Mouse (Mus musculus): ENCODE measurements around the gene 1810010H24Rik. TPM values are rescaled to one million over a fixed set of nuclear protein-coding genes. Genes with fewer than 3 reads are reported as not detected.
"Not testable (repeated sequence)": the region's sequence is repeated elsewhere in the genome, so short reads cannot be mapped to it uniquely, and the experiment has no call there.

1810010H24Rik gene
- polyA plus RNA-seq, 1 experiment from 2014 or later = 2.5 TPM

DNA sequence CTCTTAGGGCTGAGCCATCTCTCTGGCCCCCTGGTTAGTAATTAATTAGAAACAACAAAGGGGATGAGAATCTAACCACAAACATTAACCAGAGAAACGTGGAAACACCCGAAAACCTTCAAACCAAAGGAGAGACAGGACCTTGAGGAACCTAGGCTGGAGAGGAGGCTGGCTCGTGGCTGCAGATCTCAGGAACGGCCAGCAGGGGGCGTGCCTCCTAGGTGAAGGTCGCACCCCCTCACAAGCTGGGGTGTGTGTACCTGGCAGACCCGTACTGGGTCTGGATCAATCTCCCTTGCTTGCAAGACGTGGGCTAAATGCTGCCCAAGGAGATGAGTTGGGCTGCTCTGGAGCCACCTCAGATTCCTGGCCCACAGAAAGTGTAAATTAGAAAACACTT lies 6.9 kb upstream of the 1810010H24Rik start:
- H3K9me3 ChIP-seq (ENCODE audit: control insufficient read depth, low read depth, low read length) = no peaks in the 10 kb centered on the region
- no peaks in the 10 kb centered on the region for H3K36me3 ChIP-seq (ENCODE audit: control insufficient read depth, insufficient read depth, low read length)
- H3K27me3 ChIP-seq (ENCODE audit: control insufficient read depth, insufficient read depth, low read length) = no peaks in the 10 kb centered on the region
- no peaks in the 10 kb centered on the region for H3K4me1 ChIP-seq (ENCODE audit: control insufficient read depth, insufficient read depth, low read length)
- no peak overlapping the region for H3K4me3 ChIP-seq (ENCODE audit: low read depth, low read length)
- no peak overlapping the region for H3K27ac ChIP-seq (ENCODE audit: low read length)
- H3K9ac ChIP-seq (replicated peaks; ENCODE audit: low read depth, low read length) = no peak overlapping the region
- 33% methylated on average over 8 of the region's 8 CpGs for WGBS
- H3K4me2 ChIP-seq (replicated peaks; ENCODE audit: low read depth, low read length) = no peak overlapping the region
- ATAC-seq (ENCODE audit: insufficient number of reproducible peaks, insufficient read depth, low FRiP score, low read depth) = no peak

DNA sequence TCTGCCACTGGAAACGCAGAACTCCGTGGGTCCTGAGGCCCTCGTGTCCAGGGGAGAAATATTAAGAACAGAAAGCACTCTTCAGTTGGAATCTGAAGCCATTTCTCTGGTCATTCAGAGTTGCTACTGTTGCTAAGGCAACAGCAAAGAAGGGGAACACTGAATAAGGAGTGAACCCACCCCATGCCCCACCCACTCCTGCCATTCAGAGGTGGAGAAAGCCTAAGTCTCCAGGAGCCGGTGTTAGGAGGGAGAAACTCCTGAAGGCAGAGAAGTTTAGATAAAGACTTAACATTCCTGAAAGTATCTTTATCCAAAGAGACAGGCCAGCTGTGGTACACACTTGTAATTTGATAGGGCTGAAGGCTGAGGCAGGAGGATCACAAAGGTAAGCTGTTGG lies 6.2 kb upstream of the 1810010H24Rik start:
- Histone ChIP-seq H3K4me2 (replicated peaks; ENCODE audit: low read depth, low read length) (no peak overlapping the region), H3K9ac (replicated peaks; ENCODE audit: low read depth, low read length) (no peak overlapping the region), H3K9me3 (ENCODE audit: control insufficient read depth, low read depth, low read length) (no peaks in the 10 kb centered on the region), H3K4me3 (ENCODE audit: low read depth, low read length) (no peak overlapping the region), H3K27ac (ENCODE audit: low read length) (no peak overlapping the region), H3K36me3 (ENCODE audit: control insufficient read depth, insufficient read depth, low read length) (no peaks in the 10 kb centered on the region), H3K27me3 (ENCODE audit: control insufficient read depth, insufficient read depth, low read length) (no peaks in the 10 kb centered on the region), H3K4me1 (ENCODE audit: control insufficient read depth, insufficient read depth, low read length) (no peaks in the 10 kb centered on the region)
- no peak for ATAC-seq (ENCODE audit: insufficient number of reproducible peaks, insufficient read depth, low FRiP score, low read depth)
- 62% methylated on average over 4 of the region's 4 CpGs for WGBS

DNA sequence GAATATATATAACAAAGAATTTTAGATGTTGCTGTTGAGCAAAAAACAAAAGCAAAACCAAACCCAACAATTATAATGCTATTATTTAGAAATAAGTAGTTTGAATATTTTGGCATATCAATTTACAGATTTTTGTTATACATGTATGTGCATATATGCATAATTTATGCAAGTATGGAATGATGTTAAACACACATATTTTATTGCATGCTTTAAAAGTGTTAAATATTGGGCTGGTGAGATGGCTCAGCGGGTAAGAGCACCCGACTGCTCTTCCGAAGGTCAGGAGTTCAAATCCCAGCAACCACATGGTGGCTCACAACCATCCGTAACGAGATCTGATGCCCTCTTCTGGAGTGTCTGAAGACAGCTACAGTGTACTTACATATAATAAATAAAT lies 5.8 kb upstream of the 1810010H24Rik start:
- not testable (repeated sequence) for H3K27ac ChIP-seq (ENCODE audit: low read length); H3K9ac ChIP-seq (replicated peaks; ENCODE audit: low read depth, low read length); H3K4me3 ChIP-seq (ENCODE audit: low read depth, low read length); ATAC-seq (ENCODE audit: insufficient number of reproducible peaks, insufficient read depth, low FRiP score, low read depth); H3K36me3 ChIP-seq (ENCODE audit: control insufficient read depth, insufficient read depth, low read length); H3K4me1 ChIP-seq (ENCODE audit: control insufficient read depth, insufficient read depth, low read length); H3K4me2 ChIP-seq (replicated peaks; ENCODE audit: low read depth, low read length); H3K9me3 ChIP-seq (ENCODE audit: control insufficient read depth, low read depth, low read length); H3K27me3 ChIP-seq (ENCODE audit: control insufficient read depth, insufficient read depth, low read length)
- 88% methylated on average over 3 of the region's 5 CpGs for WGBS

DNA sequence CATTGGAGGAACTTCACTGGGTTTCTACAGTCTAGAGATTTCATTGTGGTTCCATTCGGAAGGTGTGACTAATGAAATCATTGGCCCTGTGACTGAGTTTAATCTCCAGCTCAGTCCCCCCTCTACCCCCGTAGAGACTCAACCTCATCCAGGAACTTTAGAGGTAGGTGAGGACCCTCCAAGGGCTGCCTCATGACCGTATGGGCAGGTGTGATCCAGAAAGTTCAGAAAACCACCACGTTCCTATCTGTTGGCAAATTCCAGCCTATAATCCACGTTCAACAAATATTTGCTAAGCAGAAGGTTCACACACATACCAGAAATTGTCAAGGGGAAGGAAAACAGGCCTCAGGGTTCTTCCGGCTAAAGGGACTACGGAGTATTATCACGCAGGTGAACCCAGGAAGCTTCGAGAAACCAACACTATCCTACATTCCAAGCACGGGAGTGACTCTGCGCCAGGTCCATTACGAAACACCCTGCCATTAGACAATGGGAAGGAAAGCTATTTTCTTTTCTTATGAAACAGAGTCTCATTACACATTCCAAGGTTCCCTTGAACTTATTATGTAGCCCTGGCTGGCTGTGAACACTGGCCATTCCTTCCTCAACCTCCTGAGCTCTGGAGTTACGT lies 3.3 kb upstream of the 1810010H24Rik start:
- no peaks in the 10 kb centered on the region for H3K36me3 ChIP-seq (ENCODE audit: control insufficient read depth, insufficient read depth, low read length)
- 73% methylated on average over 13 of the region's 13 CpGs for WGBS
- no peak overlapping the region for H3K27ac ChIP-seq (ENCODE audit: low read length)
- ATAC-seq (ENCODE audit: insufficient number of reproducible peaks, insufficient read depth, low FRiP score, low read depth) = no peak
- no peak overlapping the region for H3K4me2 ChIP-seq (replicated peaks; ENCODE audit: low read depth, low read length)
- H3K9ac ChIP-seq (replicated peaks; ENCODE audit: low read depth, low read length) = no peak overlapping the region
- H3K27me3 ChIP-seq (ENCODE audit: control insufficient read depth, insufficient read depth, low read length) = no peaks in the 10 kb centered on the region
- no peaks in the 10 kb centered on the region for H3K9me3 ChIP-seq (ENCODE audit: control insufficient read depth, low read depth, low read length)
- no peak overlapping the region for H3K4me3 ChIP-seq (ENCODE audit: low read depth, low read length)
- peaks cover 11% of the 10 kb centered on the region; the same call in 1 of the 2 replicates for H3K4me1 ChIP-seq (ENCODE audit: control insufficient read depth, insufficient read depth, low read length)

DNA sequence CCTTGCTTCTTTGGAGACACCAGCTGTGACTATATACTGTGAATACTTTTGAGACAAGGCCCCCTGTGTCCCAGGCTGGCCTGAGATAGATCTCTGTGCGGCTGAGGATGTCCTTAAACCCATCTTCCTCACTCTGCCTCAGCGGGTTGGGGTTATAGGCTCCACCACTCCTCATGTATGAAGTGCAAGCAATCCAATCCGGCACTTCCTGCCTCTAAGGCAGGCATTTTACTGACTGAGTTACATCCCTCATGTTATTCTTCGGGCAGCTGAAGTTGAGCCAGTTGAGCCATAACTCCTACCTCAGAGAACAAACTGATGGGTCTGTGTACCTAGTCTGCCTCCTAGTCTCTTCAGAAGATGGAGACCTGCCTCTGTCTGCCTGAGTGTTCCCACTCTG lies 1.1 kb upstream of the 1810010H24Rik start:
- no peak overlapping the region for H3K27ac ChIP-seq (ENCODE audit: low read length)
- H3K36me3 ChIP-seq (ENCODE audit: control insufficient read depth, insufficient read depth, low read length) = no peaks in the 10 kb centered on the region
- no peak overlapping the region for H3K4me2 ChIP-seq (replicated peaks; ENCODE audit: low read depth, low read length)
- ATAC-seq (ENCODE audit: insufficient number of reproducible peaks, insufficient read depth, low FRiP score, low read depth) = no peak
- H3K9ac ChIP-seq (replicated peaks; ENCODE audit: low read depth, low read length) = no peak overlapping the region
- peaks cover 11% of the 10 kb centered on the region; the same call in 1 of the 2 replicates for H3K4me1 ChIP-seq (ENCODE audit: control insufficient read depth, insufficient read depth, low read length)
- no peaks in the 10 kb centered on the region for H3K27me3 ChIP-seq (ENCODE audit: control insufficient read depth, insufficient read depth, low read length)
- H3K9me3 ChIP-seq (ENCODE audit: control insufficient read depth, low read depth, low read length) = no peaks in the 10 kb centered on the region
- no peak overlapping the region for H3K4me3 ChIP-seq (ENCODE audit: low read depth, low read length)
- WGBS = 32% methylated on average over 4 of the region's 4 CpGs

DNA sequence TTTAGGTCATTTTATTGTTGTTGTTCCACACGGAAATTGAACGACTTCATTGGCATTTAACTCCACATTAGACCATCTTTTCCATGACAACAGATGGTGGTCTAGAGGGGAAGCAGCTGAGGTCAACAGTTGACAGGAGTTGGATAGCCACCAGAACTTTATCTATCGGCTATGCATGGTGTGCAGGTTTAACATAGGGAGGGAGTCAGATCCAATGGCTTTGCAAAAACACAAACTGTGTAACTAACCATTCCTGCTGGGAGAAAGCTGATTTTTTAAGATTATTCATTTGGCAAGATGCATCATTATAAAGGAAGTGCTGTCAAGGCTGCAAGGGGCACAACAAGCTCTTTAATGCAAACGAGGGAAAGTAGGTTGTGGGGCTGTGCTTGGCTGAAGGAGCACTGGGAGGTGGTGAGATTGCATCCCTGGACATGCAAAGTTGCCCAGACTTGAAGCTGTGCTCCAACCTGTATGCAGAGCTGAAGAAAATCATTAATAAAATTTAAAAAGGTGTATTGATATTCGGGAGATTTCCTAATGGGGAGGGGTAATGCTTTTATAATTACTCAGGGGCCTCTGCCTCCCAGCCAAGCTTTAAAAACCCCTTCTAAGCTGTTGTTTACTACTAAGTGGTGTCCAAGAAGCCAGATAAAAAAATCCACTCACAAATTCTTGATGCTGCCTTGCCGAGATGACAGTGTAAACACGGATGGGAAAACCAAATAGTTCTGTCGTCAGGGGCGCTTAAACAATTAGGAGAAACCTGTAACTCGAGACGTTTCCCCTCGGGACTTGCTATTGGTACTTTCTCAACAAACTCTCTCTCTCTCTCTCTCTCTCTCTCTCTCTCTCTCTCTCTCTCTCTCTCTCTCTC lies 1.3 kb downstream of the 1810010H24Rik start:
- peak overlapping the region; percentile 51; the same call in 1 of the 2 replicates for H3K4me3 ChIP-seq (ENCODE audit: low read depth, low read length)
- H3K36me3 ChIP-seq (ENCODE audit: control insufficient read depth, insufficient read depth, low read length) = no peaks in the 10 kb centered on the region
- whole genome bisulfite sequencing = 7% methylated on average over 12 of the region's 12 CpGs
- H3K27ac ChIP-seq (ENCODE audit: low read length) = no peak overlapping the region
- no peak for ATAC-seq (ENCODE audit: insufficient number of reproducible peaks, insufficient read depth, low FRiP score, low read depth)
- no peaks in the 10 kb centered on the region for H3K9me3 ChIP-seq (ENCODE audit: control insufficient read depth, low read depth, low read length)
- H3K4me1 ChIP-seq (ENCODE audit: control insufficient read depth, insufficient read depth, low read length) = peaks cover 11% of the 10 kb centered on the region; the same call in 1 of the 2 replicates
- H3K9ac ChIP-seq (replicated peaks; ENCODE audit: low read depth, low read length) = no peak overlapping the region
- no peaks in the 10 kb centered on the region for H3K27me3 ChIP-seq (ENCODE audit: control insufficient read depth, insufficient read depth, low read length)
- peak overlapping the region; percentile 93 for H3K4me2 ChIP-seq (replicated peaks; ENCODE audit: low read depth, low read length)

DNA sequence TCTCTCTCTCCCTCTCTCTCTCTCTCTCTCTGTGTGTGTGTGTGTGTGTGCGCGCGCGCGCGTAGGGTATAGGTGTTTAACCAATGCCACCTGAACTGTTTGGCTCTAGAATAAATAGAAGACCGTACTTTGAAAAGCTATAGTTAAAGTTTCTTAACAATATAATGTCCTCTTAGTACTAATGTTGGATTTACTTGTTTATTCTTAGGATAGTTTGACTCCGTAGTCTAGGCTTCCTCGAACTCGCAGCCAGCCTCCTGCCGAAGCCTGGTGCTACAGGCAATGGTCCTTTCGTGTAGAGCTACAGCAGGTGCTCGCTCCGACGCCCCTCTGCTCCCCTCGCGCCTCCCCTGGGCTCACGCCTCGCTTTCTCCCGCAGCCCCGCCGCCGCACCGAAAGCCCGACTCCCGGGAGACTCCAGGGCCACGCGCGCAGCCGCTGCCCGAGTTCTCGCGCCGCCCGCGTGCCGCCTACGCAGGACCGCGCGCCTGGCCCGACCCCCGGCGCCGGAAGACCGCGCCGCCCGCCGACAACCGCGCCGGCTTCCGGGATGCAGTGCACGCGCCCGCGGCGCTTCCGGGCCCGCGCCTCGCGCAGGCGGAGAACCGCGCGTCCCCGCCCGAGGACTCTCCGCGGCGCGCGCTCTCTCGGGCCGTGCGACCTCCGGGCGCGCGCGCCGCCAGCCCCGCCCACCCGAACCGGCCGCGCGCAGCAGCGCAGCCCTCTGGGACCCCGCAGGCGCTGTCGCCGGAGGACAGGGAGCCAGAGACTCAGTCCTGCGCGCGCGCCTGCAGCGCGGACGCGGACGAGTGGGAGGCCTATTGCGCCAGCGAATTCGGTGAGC lies 2.2 kb downstream of the 1810010H24Rik start:
- ATAC-seq (ENCODE audit: insufficient number of reproducible peaks, insufficient read depth, low FRiP score, low read depth) = peak; percentile 93
- H3K27me3 ChIP-seq (ENCODE audit: control insufficient read depth, insufficient read depth, low read length) = no peaks in the 10 kb centered on the region
- H3K4me2 ChIP-seq (replicated peaks; ENCODE audit: low read depth, low read length) = peak overlapping the region; percentile 93
- H3K9ac ChIP-seq (replicated peaks; ENCODE audit: low read depth, low read length) = peak overlapping the region; percentile 51
- no peaks in the 10 kb centered on the region for H3K36me3 ChIP-seq (ENCODE audit: control insufficient read depth, insufficient read depth, low read length)
- peaks cover 11% of the 10 kb centered on the region; the same call in 1 of the 2 replicates for H3K4me1 ChIP-seq (ENCODE audit: control insufficient read depth, insufficient read depth, low read length)
- H3K27ac ChIP-seq (ENCODE audit: low read length) = peak overlapping the region; percentile 78
- peak overlapping the region; percentile 51 for H3K4me3 ChIP-seq (ENCODE audit: low read depth, low read length)
- under 1% methylated on average over 100 of the region's 107 CpGs for WGBS
- no peaks in the 10 kb centered on the region for H3K9me3 ChIP-seq (ENCODE audit: control insufficient read depth, low read depth, low read length)

DNA sequence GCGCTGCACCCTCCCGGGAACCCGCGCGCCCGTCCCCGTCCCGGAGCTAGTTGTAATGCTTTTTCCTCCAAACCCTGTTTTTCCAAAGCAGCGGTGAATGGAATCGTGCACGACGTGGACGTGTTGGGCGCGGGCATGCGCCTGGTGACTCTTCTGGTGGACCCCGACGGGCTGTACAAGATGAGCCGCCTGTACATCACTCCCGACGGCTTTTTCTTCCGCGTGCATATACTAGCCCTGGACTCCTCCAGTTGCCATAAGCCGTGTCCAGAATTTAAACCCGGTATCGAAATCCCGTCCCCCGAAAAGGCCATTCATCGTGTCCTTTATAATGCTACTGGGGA lies 2.8 kb downstream of the 1810010H24Rik start:
- Histone ChIP-seq H3K27me3 (ENCODE audit: control insufficient read depth, insufficient read depth, low read length) (no peaks in the 10 kb centered on the region), H3K9ac (replicated peaks; ENCODE audit: low read depth, low read length) (peak overlapping the region; percentile 51), H3K4me2 (replicated peaks; ENCODE audit: low read depth, low read length) (peak overlapping the region; percentile 93), H3K4me1 (ENCODE audit: control insufficient read depth, insufficient read depth, low read length) (peaks cover 11% of the 10 kb centered on the region; the same call in 1 of the 2 replicates), H3K27ac (ENCODE audit: low read length) (peak overlapping the region; percentile 62; the same call in 1 of the 2 replicates), H3K36me3 (ENCODE audit: control insufficient read depth, insufficient read depth, low read length) (no peaks in the 10 kb centered on the region), H3K4me3 (ENCODE audit: low read depth, low read length) (peak overlapping the region; percentile 51), H3K9me3 (ENCODE audit: control insufficient read depth, low read depth, low read length) (no peaks in the 10 kb centered on the region)
- peak; percentile 56 for ATAC-seq (ENCODE audit: insufficient number of reproducible peaks, insufficient read depth, low FRiP score, low read depth)
- 3% methylated on average over 29 of the region's 29 CpGs for WGBS

Data from stomach, embryonic 14.5 days (tissue).